In the genomic region with DNA sequence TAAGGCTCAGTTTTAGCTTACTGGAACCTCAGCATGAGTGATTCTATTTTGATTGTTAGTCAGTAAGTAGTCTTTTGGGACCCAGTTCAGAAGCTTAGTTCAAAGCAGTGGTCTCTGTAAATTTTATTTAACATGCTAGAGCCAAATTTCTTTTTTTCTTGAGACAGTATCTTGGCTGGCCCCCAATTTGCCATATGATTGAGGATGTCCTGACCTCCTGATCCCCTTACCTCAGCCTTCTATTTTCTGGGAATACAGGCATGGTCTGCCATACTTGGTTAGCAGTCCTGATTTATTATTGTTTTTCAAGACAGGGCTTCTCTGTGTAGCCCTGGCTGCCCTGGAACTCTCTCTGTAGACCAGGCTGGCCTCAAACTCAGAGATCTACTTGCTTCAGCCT, we compare ENCODE assay signal across 32 mouse cellular contexts. TPM values are rescaled to one million over a fixed set of nuclear protein-coding genes. Genes with fewer than 3 reads are reported as not detected.
"Had no signal": no experiment of that assay in that cellular context is flagged by ENCODE, and none has a peak within 500 bp of the region (broad histone marks: within the 10 kb centered on the region; RNA-seq: fewer than 3 reads in every experiment).

No protein-coding gene starts in this region.

- H3K4me3 ChIP-seq: heart, adult 2 months; heart, embryonic 13.5 days; heart, embryonic 15.5 days; hindbrain, embryonic 10.5 days; hindbrain, embryonic 12.5 days; intestine, embryonic 15.5 days; left cerebral cortex, adult 2 months; limb, embryonic 10.5 days; limb, embryonic 12.5 days; liver, embryonic 12.5 days had no signal

- H3K4me1 ChIP-seq: heart, embryonic 13.5 days; heart, embryonic 15.5 days; hindbrain, embryonic 10.5 days; hindbrain, embryonic 12.5 days; intestine, embryonic 15.5 days; limb, embryonic 10.5 days; limb, embryonic 12.5 days; liver, embryonic 12.5 days had no signal

- H3K36me3 ChIP-seq: heart, embryonic 13.5 days; heart, embryonic 15.5 days; hindbrain, embryonic 10.5 days; hindbrain, embryonic 12.5 days; intestine, embryonic 15.5 days; limb, embryonic 10.5 days; limb, embryonic 12.5 days had no signal

- ATAC-seq: hindbrain, embryonic 16.5 days; inflammation-experienced regulatory T-cells, adult 6 months; intestine, embryonic 15.5 days; intestine, postnatal 0 days; liver, embryonic 12.5 days had no signal

- H3K9me3 ChIP-seq: heart, embryonic 13.5 days; heart, embryonic 15.5 days; hindbrain, embryonic 10.5 days; hindbrain, embryonic 12.5 days; intestine, embryonic 15.5 days; limb, embryonic 10.5 days; limb, embryonic 12.5 days; liver, embryonic 12.5 days had no signal

- H3K9ac ChIP-seq: heart, embryonic 13.5 days; heart, embryonic 15.5 days; hindbrain, embryonic 12.5 days; hindbrain, embryonic 14.5 days; intestine, embryonic 15.5 days; limb, embryonic 12.5 days; liver, embryonic 12.5 days; liver, embryonic 14.5 days had no signal

- DNase-seq: gastrocnemius, postnatal 14 days; heart, adult 2 months; heart, postnatal 4 days; kidney, adult 18-20 months; kidney, adult 8-10 months; kidney, postnatal 10 days; kidney, postnatal 4 days; liver had no signal

- H3K27me3 ChIP-seq: heart, embryonic 13.5 days; heart, embryonic 15.5 days; hindbrain, embryonic 12.5 days; intestine, embryonic 15.5 days; limb, embryonic 12.5 days had no signal

- H3K27ac ChIP-seq: heart, adult 2 months; heart, embryonic 13.5 days; heart, embryonic 15.5 days; hindbrain, embryonic 10.5 days; hindbrain, embryonic 12.5 days; hindbrain, embryonic 14.5 days; intestine, embryonic 15.5 days; limb, embryonic 10.5 days; limb, embryonic 12.5 days; liver, embryonic 12.5 days; liver, embryonic 14.5 days had no signal

- H3K4me2 ChIP-seq: heart, embryonic 11.5 days; heart, embryonic 13.5 days; heart, embryonic 15.5 days; hindbrain, embryonic 12.5 days; hindbrain, embryonic 14.5 days; intestine, embryonic 15.5 days; limb, embryonic 12.5 days; liver, embryonic 12.5 days had no signal

RNA-seq across cellular contexts. Expression of a gene that starts 37.5 kb away (rescaled TPM):
- total RNA-seq: gastrocnemius, postnatal 14 days; granulocyte monocyte progenitor cell, adult 5-6 weeks; heart, adult 2 months; heart, postnatal 4 days; layer of hippocampus, adult 8-10 months; layer of hippocampus, postnatal 10 days; layer of hippocampus, postnatal 25 days; left cerebral cortex, adult 2 months; left cerebral cortex, postnatal 14 days; left cerebral cortex, postnatal 36 days had no signal
- polyA plus RNA-seq: heart, embryonic 11.5 days; heart, embryonic 13.5 days; heart, embryonic 15.5 days; heart, postnatal 0 days; hindbrain, embryonic 12.5 days; hindbrain, embryonic 14.5 days; hindbrain, embryonic 16.5 days; inflammation-experienced regulatory T-cells, adult 6 months; kidney, embryonic 14.5 days; limb, embryonic 10.5 days; limb, embryonic 12.5 days; limb, embryonic 14.5 days; liver, embryonic 12.5 days had no signal

RNA-seq across cellular contexts. Expression of a gene that starts 58.7 kb away (rescaled TPM):
- total RNA-seq: granulocyte monocyte progenitor cell, adult 5-6 weeks had no signal
